Mouse (Mus musculus) cerebellum, postnatal 4 days (tissue): ENCODE data around the gene Fuk.
"Not testable (repeated sequence)": the region's sequence is repeated elsewhere in the genome, so short reads cannot be mapped to it uniquely, and the experiment has no call there.

Experiments used
- DNase-seq, 2 experiments: peaks; one replicate each; pipeline ENCODE4 v3.0.0; 2022; ENCODE audit warnings: low spot score in 2 of 2, mixed read lengths in 1 of 2

The Fuk gene

GRCm38 (mm10) chr8:110919341-110920031 is 17.2 kb upstream of the Fuk start, which contains the start of gene St3gal2:
St3gal2 (plus strand) TSS chr8:110919922.
- peak; percentile 68 to 80 for DNase-seq

GRCm38 (mm10) chr8:110918460-110918859 is 16.2 kb upstream of the Fuk start:
- DNase-seq, result no peak

GRCm38 (mm10) chr8:110918027-110918426 is 15.7 kb upstream of the Fuk start:
- no peak for DNase-seq

- DNase-seq, result peak in 1 of 2 experiments; percentile 27
Observed at GRCm38 (mm10) chr8:110917415-110917814, 15.1 kb upstream of the Fuk start.

- no peak for DNase-seq
Observed at GRCm38 (mm10) chr8:110911576-110912570, 9.6 kb upstream of the Fuk start.

GRCm38 (mm10) chr8:110909850-110910249 is 7.6 kb upstream of the Fuk start:
- not testable (repeated sequence) for DNase-seq

- DNase-seq, result no peak
Observed at GRCm38 (mm10) chr8:110906682-110907081, 4.4 kb upstream of the Fuk start.

- DNase-seq, result no peak
Observed at GRCm38 (mm10) chr8:110905404-110905803, 3.1 kb upstream of the Fuk start.

GRCm38 (mm10) chr8:110902579-110902965 is 284 bp upstream of the Fuk start:
- DNase-seq, result no peak

- no peak for DNase-seq
Observed at GRCm38 (mm10) chr8:110901056-110901455, 1.2 kb downstream of the Fuk start.

GRCm38 (mm10) chr8:110897495-110897894 is 4.8 kb downstream of the Fuk start:
- DNase-seq, result no peak

GRCm38 (mm10) chr8:110895812-110896211 is 6.5 kb downstream of the Fuk start:
- no peak for DNase-seq

GRCm38 (mm10) chr8:110895254-110895653 is 7.0 kb downstream of the Fuk start:
- no peak for DNase-seq

- DNase-seq, result no peak
Observed at GRCm38 (mm10) chr8:110894851-110895250, 7.4 kb downstream of the Fuk start.

GRCm38 (mm10) chr8:110892913-110893312 is 9.4 kb downstream of the Fuk start:
- no peak for DNase-seq

- no peak for DNase-seq
Observed at GRCm38 (mm10) chr8:110892040-110892439, 10.2 kb downstream of the Fuk start.

GRCm38 (mm10) chr8:110889904-110890470 is 12.3 kb downstream of the Fuk start:
- no peak for DNase-seq

GRCm38 (mm10) chr8:110888860-110889259 is 13.4 kb downstream of the Fuk start:
- peak in 1 of 2 experiments; percentile 71 for DNase-seq

- DNase-seq, result peak in 1 of 2 experiments; percentile 44
Observed at GRCm38 (mm10) chr8:110888441-110888840, 13.8 kb downstream of the Fuk start.

- peak in 1 of 2 experiments; percentile 70 for DNase-seq
Observed at GRCm38 (mm10) chr8:110887551-110887950, 14.7 kb downstream of the Fuk start.

GRCm38 (mm10) chr8:110886634-110887033 is 15.7 kb downstream of the Fuk start:
- DNase-seq, result no peak

GRCm38 (mm10) chr8:110883824-110884223 is 18.5 kb downstream of the Fuk start:
- DNase-seq, result no peak
